Comparison of ENCODE assay signal across 14 mouse cellular contexts in the genomic region with DNA sequence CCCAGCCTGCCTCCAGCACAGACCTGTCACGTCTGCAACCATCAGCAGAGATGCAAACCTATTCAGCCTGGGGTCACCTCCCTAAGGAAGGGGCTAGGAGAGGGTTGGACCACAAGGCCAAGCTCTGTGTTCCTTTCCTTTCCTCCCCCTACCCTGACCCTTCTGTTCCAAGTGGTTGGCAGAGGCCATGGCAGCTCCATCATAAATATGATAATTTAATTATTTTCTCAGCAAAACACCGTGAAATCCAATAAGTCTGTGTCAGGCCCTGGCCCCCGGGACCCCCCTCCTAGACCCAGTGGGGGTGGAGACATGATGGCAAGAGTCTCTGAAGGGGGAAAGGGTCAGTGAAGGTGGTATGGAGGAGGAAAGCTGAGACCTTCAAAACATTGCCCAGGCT. TPM values are rescaled to one million over a fixed set of nuclear protein-coding genes. Genes with fewer than 3 reads are reported as not detected.
DNase-seq lines count a peak whose midpoint lies in the region; ATAC-seq and TF ChIP-seq lines count a peak whose summit lies in the region.
"Had no signal": no experiment of that assay in that cellular context is flagged by ENCODE, and none has a peak within 500 bp of the region (broad histone marks: within the 10 kb centered on the region; RNA-seq: fewer than 3 reads in every experiment).

No protein-coding gene starts in this region.

- TF ChIP-seq POLR2A in cerebellum, adult 2 months (IDR thresholded peaks at IDR 0.05; ENCODE audit: borderline replicate concordance, insufficient read depth, low read length): no peak

- 24% methylated on average over 3 of the region's 3 CpGs for WGBS in cerebellum, adult 2 months
- WGBS in kidney, embryonic 14.5 days: 20% methylated on average over 3 of the region's 3 CpGs
- WGBS in embryonic facial prominence, embryonic 10.5 days: 23% methylated on average over 3 of the region's 3 CpGs
- WGBS in midbrain, postnatal 0 days: 20% methylated on average over 3 of the region's 3 CpGs

- no peak overlapping the region for H3K4me2 ChIP-seq in kidney, embryonic 14.5 days (replicated peaks; ENCODE audit: low read depth, low read length)
- H3K4me2 ChIP-seq in midbrain, postnatal 0 days (ENCODE audit: low read depth, low read length, poor library complexity, severe bottlenecking): no peak overlapping the region
- H3K4me2 ChIP-seq: embryonic facial prominence, embryonic 15.5 days; limb, embryonic 13.5 days had no signal

- TF ChIP-seq CTCF in cerebellum, adult 2 months (IDR thresholded peaks at IDR 0.05; ENCODE audit: borderline replicate concordance, insufficient read depth, low read depth, low read length): no peak
- no peak for TF ChIP-seq CTCF in midbrain, postnatal 0 days (IDR thresholded peaks at IDR 0.05)

- H3K4me1 ChIP-seq in cerebellum, adult 2 months (ENCODE audit: control insufficient read depth, insufficient read depth, low read length): peaks cover 68% of the 10 kb centered on the region
- peaks cover 71% of the 10 kb centered on the region for H3K4me1 ChIP-seq in kidney, embryonic 14.5 days (ENCODE audit: control insufficient read depth, insufficient read depth, low read length)
- H3K4me1 ChIP-seq in embryonic facial prominence, embryonic 10.5 days: peaks cover 86% of the 10 kb centered on the region
- H3K4me1 ChIP-seq in midbrain, postnatal 0 days (ENCODE audit: insufficient read depth, low read length): peaks cover 26% of the 10 kb centered on the region

- no peak overlapping the region for H3K9ac ChIP-seq in kidney, embryonic 14.5 days (ENCODE audit: low read depth, low read length)
- H3K9ac ChIP-seq in midbrain, postnatal 0 days (replicated peaks; ENCODE audit: low read length, poor library complexity, severe bottlenecking): no peak overlapping the region
- H3K9ac ChIP-seq: embryonic facial prominence, embryonic 15.5 days; limb, embryonic 13.5 days had no signal

- DNase-seq in cerebellum, adult 2 months: peak in 1 of 2 experiments; percentile 41
- no peak for DNase-seq in kidney, adult 11 months
- DNase-seq in embryonic facial prominence, embryonic 10.5 days (ENCODE audit: low spot score): peak; percentile 61
- DNase-seq in midbrain, postnatal 0 days (ENCODE audit: low spot score): no peak
- DNase-seq in gastrocnemius, adult 8-10 months (ENCODE audit: low spot score in 2 of 2): no peak
- DNase-seq: gastrocnemius, adult 2 months; kidney, adult 8-10 months had no signal

- H3K36me3 ChIP-seq in kidney, embryonic 14.5 days (ENCODE audit: control insufficient read depth, insufficient read depth, low read length): peaks cover 4% of the 10 kb centered on the region; the same call in 1 of the 2 replicates
- H3K36me3 ChIP-seq in embryonic facial prominence, embryonic 10.5 days (replicated peaks): peaks cover 24% of the 10 kb centered on the region
- no peaks in the 10 kb centered on the region for H3K36me3 ChIP-seq in midbrain, postnatal 0 days (ENCODE audit: insufficient read depth, low read length)

- no peaks in the 10 kb centered on the region for H3K9me3 ChIP-seq in kidney, embryonic 14.5 days (ENCODE audit: control insufficient read depth, low read length)
- no peaks in the 10 kb centered on the region for H3K9me3 ChIP-seq in embryonic facial prominence, embryonic 10.5 days
- H3K9me3 ChIP-seq in midbrain, postnatal 0 days (ENCODE audit: low read length): no peaks in the 10 kb centered on the region
- H3K9me3 ChIP-seq: embryonic facial prominence, embryonic 15.5 days; limb, embryonic 13.5 days had no signal

- no peaks in the 10 kb centered on the region for H3K27me3 ChIP-seq in cerebellum, adult 2 months (ENCODE audit: control insufficient read depth, insufficient read depth, low read length)
- peaks cover 7% of the 10 kb centered on the region; the same call in 1 of the 2 replicates for H3K27me3 ChIP-seq in kidney, embryonic 14.5 days (ENCODE audit: control insufficient read depth, insufficient read depth, low read length)
- peaks cover 62% of the 10 kb centered on the region for H3K27me3 ChIP-seq in embryonic facial prominence, embryonic 10.5 days (replicated peaks; ENCODE audit: low read depth, poor library complexity, severe bottlenecking)
- H3K27me3 ChIP-seq in midbrain, postnatal 0 days (ENCODE audit: insufficient read depth, low read length): peaks cover 7% of the 10 kb centered on the region; the same call in 1 of the 2 replicates

- no peak overlapping the region for H3K4me3 ChIP-seq in cerebellum, adult 2 months (replicated peaks; ENCODE audit: insufficient read depth, low read depth, low read length)
- no peak overlapping the region for H3K4me3 ChIP-seq in kidney, embryonic 14.5 days (ENCODE audit: low read length)
- H3K4me3 ChIP-seq in embryonic facial prominence, embryonic 10.5 days: 0 out of 2 replicates have a peak overlapping the region, but pooled peaks have one; percentile 14
- no peak overlapping the region for H3K4me3 ChIP-seq in midbrain, postnatal 0 days (ENCODE audit: low read depth, low read length)
- H3K4me3 ChIP-seq: embryonic facial prominence, embryonic 15.5 days; gastrocnemius, adult 2 months; limb, embryonic 13.5 days; myocyte had no signal

- peak overlapping the region; percentile 85 for H3K27ac ChIP-seq in cerebellum, adult 2 months (ENCODE audit: insufficient read depth, low read length)
- H3K27ac ChIP-seq in kidney, embryonic 14.5 days (ENCODE audit: low read depth, low read length): no peak overlapping the region
- H3K27ac ChIP-seq in embryonic facial prominence, embryonic 10.5 days (replicated peaks): peak overlapping the region; percentile 78
- peak overlapping the region; percentile 67; the same call in 1 of the 2 replicates for H3K27ac ChIP-seq in midbrain, postnatal 0 days (ENCODE audit: low read depth, low read length)
- H3K27ac ChIP-seq: embryonic facial prominence, embryonic 15.5 days; gastrocnemius, adult 2 months; limb, embryonic 13.5 days had no signal

- no peak for ATAC-seq in cerebellum, adult (ENCODE audit: insufficient number of reproducible peaks, low FRiP score, low TSS enrichment)
- 0 out of 2 replicates have a peak, but pooled peaks have one; percentile 8 for ATAC-seq in kidney, embryonic 14.5 days (ENCODE audit: low FRiP score, low TSS enrichment)
- ATAC-seq in midbrain, postnatal 0 days (ENCODE audit: low FRiP score): no peak
- no peak for ATAC-seq in granulocyte monocyte progenitor cell, adult 5-6 weeks (replicated peaks; ENCODE audit: poor library complexity, severe bottlenecking)

RNA-seq across cellular contexts. Expression of gene Asic4, which starts 6.0 kb away (rescaled TPM):
- 2.1 and 2.8 TPM in 2 replicates for polyA plus RNA-seq in cerebellum, adult 2 months (2012; rRNA removed)
- polyA plus RNA-seq in kidney, embryonic 14.5 days (2014; fragmentation: Nextera tagmentation; extraction: Ambion mirVana): 0.32 and 0.41 TPM in 2 replicates
- 2.1 and 2.4 TPM in 2 replicates for polyA plus RNA-seq in embryonic facial prominence, embryonic 10.5 days (2016; fragmentation: Nextera tagmentation; extraction: Ambion mirVana)
- 180 and 188 TPM in 2 replicates for total RNA-seq in midbrain, postnatal 0 days (2014; rRNA removed)
- polyA plus RNA-seq in midbrain, postnatal 0 days (2015; fragmentation: Nextera tagmentation; extraction: Ambion mirVana): 54.8 and 60.0 TPM in 2 replicates
- not detected for total RNA-seq in gastrocnemius, adult 8-10 months (2022)
- not detected in 2 replicates for total RNA-seq in granulocyte monocyte progenitor cell, adult 5-6 weeks (2014; fragmentation: Nextera tagmentation)
- total RNA-seq in granulocyte monocyte progenitor cell, adult 5-6 weeks (2017): not detected in 2 replicates
- total RNA-seq: ES-E14; gastrocnemius, adult 2 months had no signal

RNA-seq across cellular contexts. Expression of gene Gmppa, which starts 8.5 kb away (rescaled TPM):
- 155 and 187 TPM in 2 replicates for polyA plus RNA-seq in cerebellum, adult 2 months (2012; rRNA removed)
- 65.2 and 67.6 TPM in 2 replicates for polyA plus RNA-seq in kidney, embryonic 14.5 days (2014; fragmentation: Nextera tagmentation; extraction: Ambion mirVana)
- polyA plus RNA-seq in embryonic facial prominence, embryonic 10.5 days (2016; fragmentation: Nextera tagmentation; extraction: Ambion mirVana): 57.1 and 61.3 TPM in 2 replicates
- 77.1 and 94.9 TPM in 2 replicates for total RNA-seq in midbrain, postnatal 0 days (2014; rRNA removed)
- 67.4 and 76.1 TPM in 2 replicates for polyA plus RNA-seq in midbrain, postnatal 0 days (2015; fragmentation: Nextera tagmentation; extraction: Ambion mirVana)
- total RNA-seq in gastrocnemius, adult 8-10 months (2022): 10 to 100 TPM; 41.1 to 50.3 (median 42.8) TPM
- 118 and 133 TPM in 2 replicates for total RNA-seq in granulocyte monocyte progenitor cell, adult 5-6 weeks (2014; fragmentation: Nextera tagmentation)
- 85.1 and 88.3 TPM in 2 replicates for total RNA-seq in granulocyte monocyte progenitor cell, adult 5-6 weeks (2017)

RNA-seq across cellular contexts. Expression of gene Chpf, which starts 34.9 kb away (rescaled TPM):
- 88.3 and 92.6 TPM in 2 replicates for polyA plus RNA-seq in cerebellum, adult 2 months (2012; rRNA removed)
- polyA plus RNA-seq in kidney, embryonic 14.5 days (2014; fragmentation: Nextera tagmentation; extraction: Ambion mirVana): 37.1 and 41.4 TPM in 2 replicates
- 25.3 and 27.0 TPM in 2 replicates for polyA plus RNA-seq in embryonic facial prominence, embryonic 10.5 days (2016; fragmentation: Nextera tagmentation; extraction: Ambion mirVana)
- total RNA-seq in midbrain, postnatal 0 days (2014; rRNA removed): 125 and 132 TPM in 2 replicates
- polyA plus RNA-seq in midbrain, postnatal 0 days (2015; fragmentation: Nextera tagmentation; extraction: Ambion mirVana): 60.0 and 60.8 TPM in 2 replicates
- total RNA-seq in gastrocnemius, adult 8-10 months (2022): 1 to 10 TPM; 2.0 to 3.5 (median 2.5) TPM
- total RNA-seq in granulocyte monocyte progenitor cell, adult 5-6 weeks (2014; fragmentation: Nextera tagmentation): 2.5 TPM in 1 of 2 replicates, not detected in the other
- total RNA-seq in granulocyte monocyte progenitor cell, adult 5-6 weeks (2017): 0.62 and 1.0 TPM in 2 replicates

RNA-seq across cellular contexts. Expression of gene Tmem198, which starts 35.1 kb away (rescaled TPM):
- 41.3 and 46.6 TPM in 2 replicates for polyA plus RNA-seq in cerebellum, adult 2 months (2012; rRNA removed)
- polyA plus RNA-seq in kidney, embryonic 14.5 days (2014; fragmentation: Nextera tagmentation; extraction: Ambion mirVana): 0.62 and 1.1 TPM in 2 replicates
- polyA plus RNA-seq in embryonic facial prominence, embryonic 10.5 days (2016; fragmentation: Nextera tagmentation; extraction: Ambion mirVana): 3.3 and 3.5 TPM in 2 replicates
- total RNA-seq in midbrain, postnatal 0 days (2014; rRNA removed): 52.4 and 57.8 TPM in 2 replicates
- polyA plus RNA-seq in midbrain, postnatal 0 days (2015; fragmentation: Nextera tagmentation; extraction: Ambion mirVana): 49.4 and 50.4 TPM in 2 replicates
- total RNA-seq in gastrocnemius, adult 8-10 months (2022): not detected
- total RNA-seq in granulocyte monocyte progenitor cell, adult 5-6 weeks (2014; fragmentation: Nextera tagmentation): not detected in 2 replicates
- not detected in 2 replicates for total RNA-seq in granulocyte monocyte progenitor cell, adult 5-6 weeks (2017)
- total RNA-seq: gastrocnemius, adult 2 months had no signal

Comparison
In these comparisons a context has a peak if more than half of its experiments do, and no peak if none do; other contexts are left out.
1. RNA of gene Asic4, which starts 6.0 kb away (polyA plus RNA-seq): 54.8 to 60.0 TPM in midbrain, postnatal 0 days; 2.1 to 2.8 TPM in cerebellum, adult 2 months, 2.1 to 2.4 TPM in embryonic facial prominence, embryonic 10.5 days and 0.32 to 0.41 TPM in kidney, embryonic 14.5 days; every median in the first group is over 10 times any median in the second.